Mouse (Mus musculus) olfactory bulb, adult 2 months (tissue): Measurements from ENCODE around the gene Cnih1.

Experiments used
- CTCF ChIP-seq: fragments of 200-500 bp; IDR thresholded peaks from 2 replicates; pipeline ENCODE4 v1.5.1; 2012; ENCODE audit warnings: low read depth, mild to moderate bottlenecking, low read length, moderate library complexity; ENCODE audit not compliant: insufficient read depth
- POLR2A ChIP-seq: fragments of 200-500 bp; IDR thresholded peaks from 2 replicates; pipeline ENCODE4 v1.6.1; 2012; ENCODE audit warnings: mild to moderate bottlenecking, low read depth, low read length, moderate library complexity; ENCODE audit not compliant: insufficient read depth

GRCm38 (mm10) chr14:46790723-46791122 lies 2.5 kb upstream of the Cnih1 start:
- TF ChIP-seq POLR2A (no peak), CTCF (no peak)
